Mouse (Mus musculus): ENCODE data around the gene Hmg20b. TPM values are rescaled to one million over a fixed set of nuclear protein-coding genes. Genes with fewer than 3 reads are reported as not detected.

Gene Hmg20b
- total RNA-seq (2021): 100 to 1,000 TPM; 107 to 108 TPM
- long read RNA-seq, experiment 1, transcript Hmg20b-202 (10 exons, 1,463 nt): minor isoform, 13 of 104 reads
- long read RNA-seq, experiment 1, transcript Hmg20b-203 (10 exons, 1,540 nt): minor isoform, 13 of 104 reads
- long read RNA-seq, experiment 1, transcript Hmg20b-207 (2 exons, 597 nt): minor isoform, 7 of 104 reads
- long read RNA-seq, experiment 1, transcript Hmg20b-201 (9 exons, 1,621 nt): major isoform, 31 of 104 reads
- long read RNA-seq, experiment 1, partial matches to known transcripts: 12 of 104 reads
- long read RNA-seq, experiment 1, other reads (novel, unspliced or antisense): 25 of 104 reads
- long read RNA-seq, experiment 2, transcript Hmg20b-202 (10 exons, 1,463 nt): minor isoform, 9 of 102 reads
- long read RNA-seq, experiment 2, transcript Hmg20b-206 (7 exons, 2,501 nt): minor isoform, 6 of 102 reads
- long read RNA-seq, experiment 2, transcript Hmg20b-201 (9 exons, 1,621 nt): major isoform, 36 of 102 reads
- long read RNA-seq, experiment 2, transcript Hmg20b-203 (10 exons, 1,540 nt): minor isoform, 11 of 102 reads
- long read RNA-seq, experiment 2, partial matches to known transcripts: 7 of 102 reads
- long read RNA-seq, experiment 2, other reads (novel, unspliced or antisense): 31 of 102 reads

DNA sequence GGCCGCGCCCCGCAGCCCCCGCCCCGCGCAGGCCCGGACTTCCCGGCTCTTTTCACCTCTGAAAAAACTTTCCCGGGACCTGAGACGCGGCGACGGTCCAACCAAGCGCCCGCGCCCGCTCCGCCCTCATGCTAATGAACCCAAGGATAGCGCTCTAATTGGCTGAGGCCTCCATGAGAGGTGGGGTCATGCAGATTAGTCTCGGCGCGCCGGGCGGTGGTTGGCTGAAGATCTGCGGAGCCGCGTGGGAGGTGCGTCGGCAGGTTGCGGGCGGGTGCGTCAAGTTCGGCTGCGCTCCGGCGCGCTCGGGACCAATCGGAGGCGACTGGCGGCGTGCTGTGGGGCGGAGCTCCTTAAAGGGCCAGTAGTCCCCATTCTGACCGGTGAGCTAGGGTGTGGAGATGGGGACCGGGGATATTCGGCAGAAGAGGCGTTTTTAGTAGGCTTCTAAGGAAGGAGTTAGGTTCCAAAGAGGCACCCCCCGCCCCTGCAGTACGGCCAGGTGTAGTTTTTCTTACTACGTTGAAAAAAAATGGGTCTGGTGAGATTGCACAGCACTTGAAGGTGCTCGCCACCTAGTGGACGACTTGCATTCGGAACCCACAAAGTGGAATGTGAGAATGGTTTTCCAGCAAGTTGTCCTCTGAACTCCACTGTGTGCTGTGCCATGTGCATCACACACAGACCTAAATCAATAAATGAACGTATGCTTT is at the start of gene Hmg20b:
TSS of gene Hmg20b (minus strand) at position 130 of the 713 bp plus-strand sequence.
- peak; percentile 97 to 98 for DNase-seq (ENCODE audit: low spot score in 2 of 2)

DNA sequence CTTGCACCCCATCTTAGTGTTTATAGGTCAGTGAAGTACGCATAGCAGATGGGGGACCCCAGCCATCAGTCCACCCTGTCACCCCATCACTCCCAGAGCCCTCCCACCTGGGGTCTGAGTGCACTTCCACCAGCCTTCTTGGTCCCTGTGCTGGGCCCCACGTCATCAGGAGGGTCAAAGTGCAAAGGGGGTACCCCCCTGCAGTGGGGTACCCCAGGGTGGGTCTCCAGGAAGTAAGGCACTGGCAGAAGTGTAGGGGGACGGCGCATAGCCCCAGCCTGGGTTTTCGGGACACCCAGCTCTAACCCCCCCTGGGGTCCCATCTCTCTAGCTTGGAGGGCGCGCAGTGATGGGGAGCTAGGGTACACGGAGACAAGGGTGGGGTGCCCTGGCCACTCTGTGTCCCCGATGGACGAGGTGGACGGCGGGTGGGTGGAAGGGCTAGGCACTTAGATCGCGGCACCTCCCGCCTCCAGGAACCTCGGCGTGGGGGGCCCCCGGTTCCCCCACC is 49.6 kb upstream of the Hmg20b start:
- DNase-seq (ENCODE audit: low spot score in 2 of 2): no peak

DNA sequence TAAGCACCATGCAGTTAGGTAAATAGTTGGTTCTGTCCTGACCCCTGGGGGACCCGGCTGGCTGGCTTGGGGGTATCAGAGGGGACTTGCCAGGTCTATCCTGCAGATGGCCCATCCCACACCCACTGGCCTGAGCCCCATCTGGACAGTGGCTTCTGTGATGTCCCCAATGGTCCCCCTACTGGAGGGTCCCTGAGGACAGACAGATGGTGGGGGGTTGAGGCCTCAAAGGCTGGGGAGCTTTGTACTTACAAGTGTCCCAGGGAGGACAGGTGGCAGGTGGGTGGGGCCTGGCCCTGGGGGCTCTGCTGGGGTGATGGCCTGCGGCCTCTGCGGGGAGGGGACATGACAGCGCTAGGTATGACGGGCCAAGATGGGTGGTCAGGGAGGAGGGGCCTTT is 49.0 kb upstream of the Hmg20b start:
- no peak for DNase-seq (ENCODE audit: low spot score in 2 of 2)

DNA sequence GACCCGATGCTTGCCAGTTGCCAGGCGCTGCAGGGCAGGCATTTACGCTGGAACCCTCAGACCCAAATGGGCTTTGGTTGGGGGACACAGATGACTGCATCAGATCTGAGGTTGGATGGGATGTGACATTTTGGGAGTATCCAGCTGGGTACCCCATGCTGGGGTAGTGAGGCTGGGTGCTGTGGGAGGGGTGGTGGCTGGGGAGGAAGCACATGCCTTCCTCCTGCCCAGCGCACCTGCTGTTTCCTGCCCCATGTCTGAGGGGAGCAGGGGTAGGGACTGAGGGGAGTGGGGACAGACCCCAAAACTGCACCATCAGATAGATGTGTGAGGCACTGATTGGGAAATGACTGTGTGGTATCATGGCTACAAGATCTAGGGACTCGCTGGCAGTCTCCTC is 46.5 kb upstream of the Hmg20b start:
- no peak for DNase-seq (ENCODE audit: low spot score in 2 of 2)

DNA sequence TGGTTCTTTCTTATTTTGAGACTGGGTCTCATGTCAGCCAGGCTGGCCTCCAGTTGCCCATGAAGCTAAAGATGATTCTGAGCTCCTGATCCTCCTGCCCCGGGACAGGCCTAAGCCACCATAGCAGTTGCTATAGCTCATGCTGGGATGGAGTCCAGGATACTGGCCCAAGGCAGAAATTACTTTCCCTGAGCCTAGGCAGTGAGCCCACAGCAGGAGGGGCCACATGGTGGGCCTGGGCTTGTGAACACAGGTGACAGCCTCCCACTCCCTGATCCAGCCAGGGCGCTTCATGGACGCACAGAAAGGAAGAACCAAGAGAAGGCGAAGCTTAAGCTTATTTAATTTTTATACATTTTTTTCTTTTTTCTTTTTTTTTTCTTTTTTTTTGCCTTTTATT is 45.6 kb upstream of the Hmg20b start:
- DNase-seq (ENCODE audit: low spot score in 2 of 2): no peak

DNA sequence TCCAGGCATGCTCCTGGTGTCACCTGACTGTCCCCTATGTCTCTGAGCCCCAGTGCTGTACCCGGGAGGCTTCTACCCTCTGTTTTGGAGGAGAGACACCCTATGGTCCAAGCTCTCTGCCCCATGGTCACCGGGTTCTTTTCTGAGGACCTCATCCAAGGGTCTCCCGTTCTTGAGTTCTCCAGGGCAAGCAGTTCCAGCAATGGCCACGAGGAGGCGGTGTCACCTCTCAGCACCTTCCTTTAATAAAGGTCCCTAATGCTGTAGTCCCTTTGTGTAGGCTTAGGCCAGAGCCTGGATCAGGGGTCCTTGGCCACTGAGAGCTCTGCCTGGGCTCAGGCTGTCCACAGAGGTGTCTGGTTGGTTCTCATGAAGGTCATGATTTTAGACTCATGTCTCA is 44.8 kb upstream of the Hmg20b start:
- no peak for DNase-seq (ENCODE audit: low spot score in 2 of 2)

DNA sequence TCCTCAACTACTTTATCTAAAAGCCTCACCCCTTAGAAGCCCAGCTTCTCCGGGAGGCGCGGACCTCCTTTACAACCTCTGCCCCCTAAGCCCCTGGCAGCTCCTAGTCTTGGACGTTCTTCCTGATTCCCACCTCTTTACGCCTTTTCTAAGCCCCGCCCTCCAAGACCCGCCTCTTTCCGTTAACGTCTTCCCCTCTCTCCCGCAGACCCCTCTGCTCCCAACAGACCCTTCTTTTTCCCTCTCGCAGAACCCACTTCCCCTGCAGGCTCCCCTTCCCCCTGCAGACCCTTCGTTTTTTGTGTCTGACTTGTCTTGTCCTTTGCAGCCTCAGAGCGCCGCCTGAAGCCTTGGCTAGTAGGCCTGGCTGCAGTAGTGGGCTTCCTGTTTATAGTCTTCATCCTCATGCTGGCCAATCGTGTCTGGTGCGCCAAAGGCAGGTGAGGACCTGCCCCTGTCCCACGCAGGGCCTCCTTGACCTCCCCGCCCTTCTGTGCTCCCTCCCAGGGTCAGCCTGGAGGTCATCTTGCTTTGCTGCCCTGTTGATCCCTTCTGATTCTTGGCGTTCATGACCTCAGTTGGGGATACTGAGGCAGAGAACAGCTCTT is 43.3 kb upstream of the Hmg20b start:
- no peak for DNase-seq (ENCODE audit: low spot score in 2 of 2)

DNA sequence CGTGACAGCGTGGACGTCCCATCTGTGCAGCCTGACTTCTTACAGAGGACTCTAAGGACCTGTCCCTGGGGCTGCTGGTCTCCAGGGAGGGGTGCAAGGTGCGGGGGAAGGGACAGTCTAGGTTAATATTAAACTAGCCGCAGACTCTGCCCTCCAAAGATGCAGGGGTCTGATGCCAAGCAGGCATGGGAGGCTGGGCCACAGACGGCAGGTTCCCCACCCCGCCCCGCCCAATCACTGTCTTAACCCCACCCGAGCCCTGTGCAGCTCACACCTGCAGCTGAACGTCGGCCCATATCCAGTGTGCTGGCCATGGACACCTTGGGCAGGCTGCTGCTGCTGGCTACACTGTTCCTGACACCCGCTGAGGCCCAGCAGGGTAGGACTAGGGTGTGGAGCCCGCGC is 42.5 kb upstream of the Hmg20b start, which contains the start of gene Smim24:
TSS of gene Smim24 (plus strand) at position 271 of the 405 bp plus-strand sequence.
- DNase-seq (ENCODE audit: low spot score in 2 of 2): no peak

DNA sequence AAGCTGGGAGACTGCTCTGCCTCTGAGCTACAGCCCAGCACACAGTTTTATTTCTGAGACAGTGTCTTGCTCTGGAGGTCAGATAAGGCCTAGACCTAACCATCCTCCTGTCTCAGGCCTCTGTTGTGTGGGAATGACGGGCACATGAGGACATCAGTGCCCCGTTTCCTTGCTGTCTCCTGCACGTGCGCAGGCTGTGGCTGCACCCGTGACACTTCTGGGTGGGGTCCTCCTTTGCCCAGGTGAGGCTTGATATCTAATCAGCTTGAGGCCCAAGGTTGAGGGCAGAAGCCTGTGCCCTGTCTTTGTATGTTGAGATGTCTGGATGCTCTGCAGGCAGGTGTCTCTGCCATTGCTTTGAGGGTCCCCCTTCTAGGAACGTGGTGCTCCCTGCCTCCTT is 42.0 kb upstream of the Hmg20b start:
- no peak for DNase-seq (ENCODE audit: low spot score in 2 of 2)

DNA sequence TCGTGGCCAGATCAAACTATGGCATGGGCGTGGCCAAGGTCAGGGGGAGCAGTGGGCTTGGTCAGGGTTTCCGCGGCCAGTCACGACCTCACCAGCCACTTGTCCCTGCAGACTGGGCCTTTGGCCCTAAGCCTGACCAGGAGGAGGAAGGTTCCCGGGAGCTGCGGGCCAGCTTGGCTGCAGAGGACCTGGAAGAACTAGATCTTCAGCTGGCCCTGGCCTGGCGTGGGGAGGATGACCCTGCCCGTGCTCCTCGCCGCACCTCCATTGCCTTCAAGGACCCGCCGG is 40.3 kb upstream of the Hmg20b start:
- no peak for DNase-seq (ENCODE audit: low spot score in 2 of 2)

DNA sequence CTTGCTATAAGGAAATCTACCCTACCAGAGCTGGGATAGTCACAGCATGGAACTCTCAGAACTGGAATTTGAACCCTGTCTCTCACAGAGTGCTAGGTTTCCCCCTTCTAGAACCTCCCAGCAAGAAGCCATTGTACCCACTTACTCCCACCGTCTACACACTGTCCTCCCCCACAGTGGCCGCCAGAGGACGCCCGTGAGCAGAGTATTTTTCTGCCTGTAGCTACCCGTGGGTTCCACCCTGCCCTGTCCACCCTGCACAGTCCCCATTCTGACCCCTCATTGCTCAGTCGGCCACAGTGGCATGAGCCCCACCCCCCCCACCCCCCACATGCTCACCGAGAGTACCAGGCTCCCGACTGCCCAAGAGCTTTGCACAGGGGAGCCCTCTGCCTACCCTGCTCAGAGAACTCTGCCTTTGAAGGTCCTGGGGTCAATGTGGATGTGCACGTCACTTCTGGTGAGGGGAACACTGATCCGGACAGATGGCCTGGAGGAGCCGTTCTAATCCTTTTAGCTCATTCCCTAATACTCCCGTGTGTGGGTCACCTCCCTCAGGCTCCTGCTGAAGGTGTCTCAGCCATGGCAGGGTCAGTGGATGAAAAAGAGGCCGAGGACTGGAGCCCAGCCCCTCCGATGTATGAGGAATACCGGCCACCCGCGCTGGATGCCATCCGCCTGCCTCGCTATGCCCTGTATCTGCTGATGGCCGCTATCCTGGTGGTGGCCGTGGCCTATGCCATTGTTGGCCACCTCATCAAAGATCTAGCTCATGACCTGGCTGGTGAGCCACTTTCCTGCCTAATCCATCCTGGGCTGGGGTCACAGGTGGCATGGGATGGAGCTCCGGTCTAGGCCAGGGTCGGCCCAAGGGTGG is 39.8 kb upstream of the Hmg20b start:
- peak; percentile 55 to 66 for DNase-seq (ENCODE audit: low spot score in 2 of 2)

DNA sequence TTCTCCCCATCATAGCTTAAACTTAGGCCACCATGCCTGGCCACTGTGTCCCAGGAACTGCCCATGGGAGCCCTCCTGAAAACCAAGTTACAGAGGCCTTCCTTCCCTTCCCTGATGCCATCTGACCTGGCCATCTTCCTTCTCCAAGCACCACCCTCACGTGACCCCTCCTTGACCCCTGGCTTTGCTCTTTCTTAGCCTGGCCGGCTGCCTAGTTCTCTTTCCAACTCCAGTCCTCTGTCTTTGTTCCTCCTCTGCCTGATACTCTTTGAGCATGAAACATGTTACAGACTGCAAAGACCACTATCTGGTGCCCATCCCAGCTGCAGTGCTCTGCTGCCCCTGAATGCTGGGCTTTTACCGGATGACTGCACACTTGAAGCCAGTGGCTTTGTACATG is 39.1 kb upstream of the Hmg20b start:
- no peak for DNase-seq (ENCODE audit: low spot score in 2 of 2)

DNA sequence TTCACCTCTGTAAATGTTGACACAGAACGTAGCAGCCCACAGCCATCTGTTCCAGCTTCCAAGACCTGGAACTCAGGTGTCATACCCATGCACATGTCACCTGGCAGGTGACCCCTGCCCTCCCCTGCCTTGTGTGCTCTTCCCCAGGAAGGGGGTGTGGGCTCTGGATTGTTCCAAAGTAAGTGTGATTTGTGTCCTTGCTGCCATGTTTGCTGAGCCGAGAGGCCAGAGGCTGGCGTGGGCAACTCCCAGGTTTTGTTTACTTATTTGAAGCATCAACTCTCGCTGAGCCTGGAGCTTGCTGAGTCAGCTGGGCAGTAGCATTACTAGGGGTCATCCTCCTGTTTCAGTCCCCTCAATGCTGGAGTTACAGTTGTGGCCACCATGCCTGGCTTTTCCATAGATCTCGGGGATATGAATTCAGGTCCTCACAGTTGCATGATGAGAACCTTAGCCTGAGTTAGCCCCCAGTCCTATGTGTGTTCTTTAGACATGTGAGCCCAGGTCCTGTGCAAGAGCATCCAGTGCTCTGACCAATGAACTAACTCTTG is 38.3 kb upstream of the Hmg20b start, which contains the start of gene Gm48552:
TSS of gene Gm48552 (plus strand) at position 501 of the 551 bp plus-strand sequence.
- DNase-seq (ENCODE audit: low spot score in 2 of 2): no peak

DNA sequence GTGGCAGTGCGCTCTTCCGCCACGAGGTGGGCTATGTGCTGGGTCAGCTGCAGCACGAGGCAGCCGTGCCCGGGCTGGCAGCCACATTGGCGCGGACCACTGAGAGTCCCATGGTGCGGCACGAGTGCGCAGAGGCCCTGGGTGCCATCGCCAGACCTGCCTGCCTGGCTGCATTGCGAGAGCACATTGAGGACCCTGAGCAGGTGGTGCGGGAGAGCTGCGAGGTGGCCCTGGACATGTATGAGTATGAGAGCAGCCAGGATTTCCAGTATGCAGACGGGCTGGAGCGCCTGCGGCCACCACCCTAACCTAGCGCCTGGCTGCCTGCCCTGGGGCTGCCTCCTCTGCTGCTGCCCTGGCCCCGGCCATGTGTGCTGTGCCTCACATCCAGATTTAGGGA is 37.4 kb upstream of the Hmg20b start:
- DNase-seq (ENCODE audit: low spot score in 2 of 2): no peak

DNA sequence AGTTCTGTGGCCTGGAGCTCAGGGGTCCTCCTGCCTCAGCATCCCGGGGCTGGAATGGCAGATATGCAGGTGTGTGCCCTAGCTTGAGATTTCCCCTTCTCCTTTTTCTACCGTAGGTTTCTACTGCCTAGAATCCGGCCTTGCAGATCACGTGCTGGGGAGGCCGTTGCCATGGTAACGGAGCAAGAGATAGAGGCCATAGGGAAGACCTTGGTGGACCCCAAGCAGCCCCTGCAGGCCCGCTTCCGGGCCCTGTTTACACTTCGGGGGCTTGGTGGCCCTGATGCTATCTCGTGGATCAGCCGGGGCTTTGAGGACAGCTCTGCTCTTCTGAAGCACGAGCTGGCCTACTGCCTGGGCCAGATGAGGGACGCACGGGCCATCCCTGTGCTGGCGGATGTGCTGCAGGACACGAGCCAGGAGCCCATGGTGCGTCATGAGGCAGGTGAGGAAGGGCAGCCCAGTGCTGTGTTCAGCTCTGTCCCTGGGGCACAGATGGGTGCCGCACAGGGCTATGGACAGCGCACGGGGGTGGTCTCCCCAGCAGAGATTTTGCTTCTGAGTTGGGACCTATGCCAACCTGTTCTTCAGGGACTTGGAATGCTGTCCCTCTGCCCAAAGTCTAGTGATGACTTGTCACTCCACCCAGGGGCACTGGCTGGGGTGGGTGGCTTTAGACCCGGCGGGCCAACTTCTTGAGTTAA is 35.5 kb upstream of the Hmg20b start:
- DNase-seq (ENCODE audit: low spot score in 2 of 2): no peak

DNA sequence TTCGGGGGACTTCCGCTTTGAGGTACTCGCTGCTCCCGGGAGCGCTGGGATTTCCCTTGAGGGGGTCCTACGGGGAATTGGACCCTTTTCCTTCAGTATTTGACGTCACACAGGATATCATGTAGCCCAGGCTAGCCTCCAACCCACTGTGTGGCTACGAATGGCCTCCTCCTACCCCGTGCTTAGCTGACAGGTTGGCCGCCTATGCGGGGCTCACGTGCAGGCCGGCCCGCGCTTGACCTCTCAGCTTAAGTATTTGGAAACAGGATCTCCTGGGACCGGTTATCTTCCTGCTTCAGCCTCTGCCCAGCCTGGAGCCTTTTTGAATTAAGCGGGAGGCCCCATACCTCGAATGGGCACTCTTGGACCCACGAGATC is 34.3 kb upstream of the Hmg20b start:
- no peak for DNase-seq (ENCODE audit: low spot score in 2 of 2)

DNA sequence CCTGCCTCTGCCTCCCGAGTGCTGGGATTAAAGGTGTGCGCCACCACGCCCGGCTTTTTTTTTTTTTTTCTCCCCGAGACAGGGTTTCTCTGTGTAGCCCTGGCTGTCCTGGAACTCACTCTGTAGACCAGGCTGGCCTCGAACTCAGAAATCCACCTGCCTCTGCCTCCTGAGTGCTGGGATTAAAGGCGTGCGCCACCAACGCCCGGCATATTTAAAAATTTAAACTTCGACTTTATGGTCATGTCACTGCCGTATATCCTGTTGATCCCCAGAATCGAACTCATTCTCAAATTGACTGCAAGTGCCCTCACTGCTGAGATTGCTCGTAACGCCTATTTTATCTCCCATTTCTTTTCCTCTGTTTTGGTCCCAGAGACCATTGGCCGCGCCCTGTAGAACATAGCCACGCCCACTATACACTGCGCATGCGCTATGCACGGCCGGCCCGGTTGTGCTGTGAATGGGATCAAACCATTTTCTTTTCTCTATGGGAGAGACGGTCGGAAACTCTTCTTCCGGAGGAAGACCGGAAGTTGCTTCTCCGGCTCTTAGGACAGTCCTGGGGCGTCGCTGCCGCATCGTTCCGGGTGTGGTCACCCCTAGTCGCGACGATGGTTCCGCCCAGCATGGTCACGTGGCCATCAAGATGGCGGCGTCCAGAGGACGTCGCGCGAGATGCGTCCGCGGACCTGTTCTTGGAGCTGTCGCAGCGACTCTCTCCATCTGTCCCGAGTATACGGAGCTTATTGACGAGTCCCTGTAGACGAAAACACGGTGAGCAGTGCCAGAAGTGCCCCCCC is 33.7 kb upstream of the Hmg20b start, which contains the start of the genes Dohh and Gm48551:
TSS of gene Dohh (plus strand) at position 627 of the 803 bp plus-strand sequence.
TSS of gene Gm48551 (plus strand) at position 665 of the 803 bp plus-strand sequence.
- peak; percentile 93 to 99 for DNase-seq (ENCODE audit: low spot score in 2 of 2)

DNA sequence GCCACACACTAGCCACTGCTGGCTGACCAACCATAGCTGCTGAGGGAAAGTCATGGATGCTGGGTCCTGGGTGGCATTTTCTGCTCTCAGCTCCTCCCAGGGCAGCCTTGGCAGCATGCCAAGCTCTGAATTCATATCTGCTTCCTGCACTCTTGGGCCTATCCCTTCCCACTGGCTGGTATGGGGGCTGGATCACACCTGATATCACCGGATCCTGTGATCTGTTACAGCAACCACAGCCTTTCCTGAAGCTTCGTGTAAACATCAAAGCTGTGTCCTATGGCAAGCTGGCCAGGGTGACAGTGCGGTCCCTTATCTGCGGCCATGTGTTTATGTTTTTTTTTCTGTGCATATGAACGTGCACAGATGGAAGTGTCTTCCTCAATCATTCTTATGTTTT is 31.8 kb upstream of the Hmg20b start:
- DNase-seq (ENCODE audit: low spot score in 2 of 2): no peak

Data from adrenal gland, postnatal 4 days (tissue).